Mouse (Mus musculus) liver, postnatal 0 days (tissue): ENCODE results near the gene Gm17657. TPM values are rescaled to one million over a fixed set of nuclear protein-coding genes. Genes with fewer than 3 reads are reported as not detected.

ENCODE experiments used
- ATAC-seq: fragments of 200-750 bp; cut with Nextera tagmentation; 2 replicates; pipeline ENCODE4 v1.8.0; 2017; ENCODE audit warnings: mild to moderate bottlenecking, moderate library complexity
- DNase-seq: peaks from one replicate; pipeline ENCODE4 v3.0.0-alpha.2; 2016
- H3K27ac ChIP-seq: fragments of 300-500 bp; sonication (generic); 2 replicates; pipeline ENCODE4 v1.5.1; 2014; ENCODE audit warnings: antibody characterized with exemption, moderate library complexity, mild to moderate bottlenecking, low read depth
- H3K27me3 ChIP-seq: fragments of 300-500 bp; sonication (generic); 2 replicates; pipeline ENCODE4 v1.6.1; 2014; ENCODE audit warnings: low read length, control low read depth, mixed read lengths; ENCODE audit not compliant: insufficient read depth
- H3K36me3 ChIP-seq: fragments of 300-500 bp; sonication (generic); replicated peaks from 2 replicates; pipeline ENCODE4 v1.6.1; 2014; ENCODE audit warnings: mild to moderate bottlenecking, control low read depth, low read length, moderate library complexity, mixed read lengths; ENCODE audit not compliant: insufficient read depth
- H3K4me1 ChIP-seq: fragments of 300-500 bp; sonication (generic); 2 replicates; pipeline ENCODE4 v1.6.1; 2014; ENCODE audit warnings: antibody characterized with exemption, mild to moderate bottlenecking, control low read depth; ENCODE audit not compliant: insufficient read depth
- H3K4me2 ChIP-seq: fragments of 300-500 bp; sonication (generic); 2 replicates; pipeline ENCODE4 v1.6.1; 2014; ENCODE audit warnings: low read depth, mild to moderate bottlenecking, low read length, moderate library complexity, mixed read lengths
- H3K4me3 ChIP-seq: fragments of 300-500 bp; sonication (generic); 2 replicates; pipeline ENCODE4 v1.5.1; 2014; ENCODE audit warnings: low read depth, low read length
- H3K9ac ChIP-seq: fragments of 300-500 bp; sonication (generic); replicated peaks from 2 replicates; pipeline ENCODE4 v1.6.1; 2014; ENCODE audit warnings: mild to moderate bottlenecking, moderate library complexity
- H3K9me3 ChIP-seq: fragments of 300-500 bp; sonication (generic); 2 replicates; pipeline ENCODE4 v1.6.1; 2016; ENCODE audit warnings: mild to moderate bottlenecking, control low read depth, low read length, mixed read lengths
- CTCF ChIP-seq: sonication (generic); IDR thresholded peaks from 2 replicates; pipeline ENCODE4 v1.5.1; 2016; ENCODE audit warnings: antibody characterized with exemption, low read depth
- EP300 ChIP-seq: IDR thresholded peaks from 2 replicates; pipeline ENCODE4 v1.6.1; 2016; ENCODE audit warnings: antibody characterized with exemption, low read depth, mild to moderate bottlenecking
- WGBS: fragments of 180-500 bp; shearing (Covaris S2); extraction: QIAGEN DNeasy Blood & Tissue Kit; methylation state at CpG from one replicate; pipeline ENCODE4 v1.1.7; 2014; ENCODE audit not compliant: insufficient replicate concordance; 5-methylcytosine and 5-hydroxymethylcytosine counted together
- polyA plus RNA-seq: library from polyadenylated mRNA; unstranded; fragments of >200 nt; fragmentation: Nextera tagmentation; extraction: Ambion mirVana; gene quantifications from 2 replicates; pipeline ENCODE4 v1.2.1, GENCODE M21; 2015

The Gm17657 gene
- polyA plus RNA-seq, 1 experiment from 2014 or later: not detected

DNA sequence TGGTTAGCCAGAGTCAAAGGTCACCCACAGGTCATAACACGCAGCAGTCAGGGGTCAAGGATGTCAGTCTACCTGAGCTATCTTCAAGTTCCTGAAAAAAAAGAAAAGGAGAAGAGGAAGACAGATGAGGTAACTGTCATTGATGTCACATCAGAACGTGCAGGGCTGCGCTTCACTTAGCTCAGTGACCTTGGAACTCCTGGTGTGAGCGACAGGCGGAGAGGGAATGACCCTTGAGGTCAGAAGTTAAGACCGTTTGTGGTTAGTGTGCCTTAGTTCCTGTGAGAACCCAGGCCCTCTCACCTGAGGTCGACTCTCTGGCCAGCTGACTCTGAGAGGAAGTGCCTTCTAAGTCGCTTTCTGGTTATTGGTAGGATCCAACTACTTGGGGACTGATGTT, 38.7 kb downstream of the Gm17657 start:
- ATAC-seq (no peak), DNase-seq (no peak)
- H3K9me3 ChIP-seq: no peaks in the 10 kb centered on the region
- H3K4me3 ChIP-seq: no peak overlapping the region
- peak overlapping the region; percentile 76 for H3K27ac ChIP-seq
- peak overlapping the region; percentile 23; the same call in 1 of the 2 replicates for H3K9ac ChIP-seq
- no peak overlapping the region for H3K4me2 ChIP-seq
- peaks cover 35% of the 10 kb centered on the region for H3K4me1 ChIP-seq
- 27% methylated on average over 8 of the region's 8 CpGs for WGBS
- H3K27me3 ChIP-seq: no peaks in the 10 kb centered on the region
- TF ChIP-seq CTCF (no peak), EP300 (no peak)
- no peaks in the 10 kb centered on the region for H3K36me3 ChIP-seq

DNA sequence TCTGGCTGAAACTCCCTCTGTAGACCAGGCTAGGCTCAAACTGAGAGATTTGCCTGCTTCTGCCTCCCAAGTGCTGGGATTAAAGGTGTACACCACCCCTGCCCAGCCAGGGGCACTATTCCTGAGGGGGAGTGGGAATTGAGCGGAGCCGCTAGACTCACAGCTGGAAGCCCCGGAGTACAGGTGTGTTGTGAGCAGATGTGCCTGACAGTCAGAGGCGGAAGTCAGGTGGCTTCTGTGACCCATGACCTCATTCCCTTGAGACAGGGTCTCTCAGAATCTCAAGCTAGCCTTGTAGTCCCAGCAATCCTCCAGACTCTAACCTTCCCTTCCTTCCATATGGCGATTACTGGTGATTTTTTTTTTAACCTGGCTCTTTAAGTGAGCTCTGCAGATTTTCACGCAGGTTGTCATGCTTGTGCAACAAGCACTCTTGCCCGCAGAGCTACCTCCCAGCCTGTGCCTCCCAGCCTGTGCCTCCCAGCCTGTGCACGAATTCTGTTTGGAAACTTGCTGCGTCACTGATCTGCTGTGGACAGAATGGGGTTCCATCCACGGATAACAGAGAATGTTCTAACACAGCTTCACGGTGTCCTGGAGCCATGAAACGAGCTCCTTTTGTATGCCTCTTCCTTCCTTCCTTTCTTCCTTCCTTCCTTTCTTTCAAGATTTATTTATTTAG, 40.4 kb downstream of the Gm17657 start:
- no peaks in the 10 kb centered on the region for H3K36me3 ChIP-seq
- H3K9me3 ChIP-seq: no peaks in the 10 kb centered on the region
- 40% methylated on average over 12 of the region's 12 CpGs for WGBS
- no peaks in the 10 kb centered on the region for H3K27me3 ChIP-seq
- H3K9ac ChIP-seq: peak overlapping the region; percentile 49
- ATAC-seq: peak; percentile 38
- DNase-seq: peak; percentile 64
- peaks cover 33% of the 10 kb centered on the region for H3K4me1 ChIP-seq
- 0 out of 2 replicates have a peak overlapping the region, but pooled peaks have one; percentile 16 for H3K4me2 ChIP-seq
- TF ChIP-seq CTCF: no peak
- no peak for TF ChIP-seq EP300
- peak overlapping the region; percentile 76 for H3K27ac ChIP-seq
- no peak overlapping the region for H3K4me3 ChIP-seq

DNA sequence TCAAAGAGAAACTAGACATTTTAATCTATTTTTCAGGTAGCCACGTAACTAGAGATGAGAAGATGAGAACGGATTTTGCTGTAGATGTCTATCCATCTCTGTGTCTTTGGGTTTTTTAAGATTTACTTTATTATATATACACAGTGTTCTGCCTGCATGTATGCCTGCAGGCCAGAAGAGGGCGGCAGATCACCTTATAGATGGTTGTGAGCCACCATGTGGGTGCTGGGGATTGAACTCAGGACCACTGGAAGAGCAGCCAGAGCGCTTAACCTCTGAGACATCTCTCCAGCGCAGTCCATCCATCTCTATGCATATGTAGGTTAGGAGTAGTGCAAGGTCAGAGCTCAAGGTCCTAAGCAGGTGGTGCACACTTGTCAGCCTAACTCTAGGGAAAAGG, 45.7 kb downstream of the Gm17657 start:
- Histone ChIP-seq H3K9me3 (no peaks in the 10 kb centered on the region), H3K36me3 (no peaks in the 10 kb centered on the region), H3K4me3 (no peak overlapping the region), H3K4me2 (no peak overlapping the region), H3K9ac (no peak overlapping the region), H3K27me3 (no peaks in the 10 kb centered on the region), H3K4me1 (peaks cover 42% of the 10 kb centered on the region), H3K27ac (no peak overlapping the region)
- DNase-seq (no peak), ATAC-seq (no peak)
- TF ChIP-seq EP300 (no peak), CTCF (peak; percentile 55)
- WGBS: 85% methylated on average over 5 of the region's 5 CpGs

DNA sequence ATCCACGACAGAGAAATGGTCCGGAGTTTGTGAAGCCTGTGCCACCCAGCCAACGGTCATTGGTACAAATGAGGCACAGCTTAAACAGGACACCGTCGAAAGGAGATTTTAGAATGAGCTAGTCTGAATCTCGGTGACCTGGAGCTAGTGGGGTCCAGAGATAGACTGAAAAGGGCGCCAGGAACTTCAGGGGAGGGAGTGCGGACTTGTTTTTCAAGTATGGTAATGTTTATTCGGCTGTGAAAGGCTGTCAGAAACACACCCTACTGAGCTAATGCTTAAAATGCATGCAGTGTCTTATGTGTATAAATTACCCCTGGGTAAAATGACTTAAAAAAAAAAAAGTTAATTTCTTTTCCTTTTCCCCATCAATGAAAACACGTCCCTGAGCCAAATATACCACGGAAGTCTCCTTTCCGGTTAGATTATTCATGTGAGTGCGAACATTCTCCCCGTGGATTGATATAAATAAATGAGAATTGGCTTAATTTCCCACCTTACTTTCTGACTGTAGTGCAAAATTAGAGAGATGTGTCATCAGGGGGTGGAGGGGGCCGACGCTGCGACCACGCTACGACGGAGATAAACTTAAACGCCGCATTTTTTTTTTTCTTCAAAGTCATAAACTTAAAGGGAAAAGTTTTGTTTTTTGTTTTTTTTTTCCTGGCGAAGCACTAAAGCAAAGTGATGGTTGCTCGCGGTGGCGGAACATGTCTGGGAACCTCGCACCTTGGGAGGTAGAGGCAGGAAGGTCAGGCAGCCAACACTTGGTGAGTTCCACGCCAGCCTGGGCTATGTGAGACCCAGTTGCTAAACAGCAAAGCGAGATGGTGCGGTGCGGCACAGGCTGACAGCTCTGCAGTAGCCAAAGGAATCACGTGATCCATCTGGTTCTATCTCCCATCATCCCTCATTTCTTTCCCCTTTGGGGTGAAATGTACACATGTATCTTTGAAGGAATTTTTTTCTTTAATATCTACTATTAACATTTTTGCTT, 46.5 kb downstream of the Gm17657 start:
- Histone ChIP-seq H3K4me3 (peak overlapping the region; percentile 9; the same call in 1 of the 2 replicates), H3K36me3 (no peaks in the 10 kb centered on the region), H3K9me3 (no peaks in the 10 kb centered on the region), H3K27ac (peak overlapping the region; percentile 84), H3K27me3 (no peaks in the 10 kb centered on the region), H3K9ac (peak overlapping the region; percentile 50), H3K4me1 (peaks cover 48% of the 10 kb centered on the region), H3K4me2 (peak overlapping the region; percentile 62)
- 16% methylated on average over 32 of the region's 32 CpGs for WGBS
- no peak for DNase-seq
- TF ChIP-seq EP300: no peak
- no peak for TF ChIP-seq CTCF
- ATAC-seq: no peak

DNA sequence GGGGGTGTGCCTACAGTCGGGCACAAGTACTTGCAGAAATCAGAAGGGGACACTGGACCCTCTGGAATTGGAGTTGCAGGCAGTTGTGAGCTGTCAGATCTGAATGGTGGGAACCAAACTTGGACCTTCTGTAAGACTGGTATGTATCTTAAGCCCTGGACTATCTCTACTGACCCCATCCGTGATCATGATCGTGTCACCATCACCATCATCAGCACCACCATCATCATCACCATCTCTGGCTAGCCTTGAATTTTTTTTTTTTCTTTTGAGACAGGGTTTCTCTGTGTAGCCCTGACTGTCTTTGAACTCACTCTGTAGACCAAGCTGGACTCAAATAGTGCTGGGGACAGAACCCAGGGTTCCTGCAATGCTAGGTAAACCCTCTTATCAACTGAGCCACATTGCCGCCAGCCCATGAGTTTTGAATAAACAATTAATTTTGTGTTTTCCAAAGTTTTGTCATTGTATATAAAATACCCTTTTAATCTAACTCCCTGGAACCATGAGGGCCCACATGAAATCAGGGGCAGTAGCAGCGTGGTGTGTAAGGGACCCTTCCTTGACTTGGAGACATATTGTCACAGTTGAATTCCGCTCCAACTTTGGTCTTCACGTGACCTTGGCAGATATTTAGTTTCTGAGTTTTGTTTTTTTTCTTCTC, 47.3 kb downstream of the Gm17657 start:
- DNase-seq: no peak
- Histone ChIP-seq H3K27me3 (no peaks in the 10 kb centered on the region), H3K4me2 (peak overlapping the region; percentile 62), H3K9ac (peak overlapping the region; percentile 50), H3K9me3 (no peaks in the 10 kb centered on the region), H3K4me3 (no peak overlapping the region), H3K27ac (peak overlapping the region; percentile 84), H3K36me3 (no peaks in the 10 kb centered on the region), H3K4me1 (peaks cover 52% of the 10 kb centered on the region)
- no peak for ATAC-seq
- 49% methylated on average over 7 of the region's 7 CpGs for WGBS
- TF ChIP-seq EP300: peak; percentile 77
- TF ChIP-seq CTCF: no peak
